Mouse (Mus musculus): ENCODE measurements around the gene Abhd6.
"Not testable (repeated sequence)": the region's sequence is repeated elsewhere in the genome, so short reads cannot be mapped to it uniquely, and the experiment has no call there.

Abhd6 gene

DNA sequence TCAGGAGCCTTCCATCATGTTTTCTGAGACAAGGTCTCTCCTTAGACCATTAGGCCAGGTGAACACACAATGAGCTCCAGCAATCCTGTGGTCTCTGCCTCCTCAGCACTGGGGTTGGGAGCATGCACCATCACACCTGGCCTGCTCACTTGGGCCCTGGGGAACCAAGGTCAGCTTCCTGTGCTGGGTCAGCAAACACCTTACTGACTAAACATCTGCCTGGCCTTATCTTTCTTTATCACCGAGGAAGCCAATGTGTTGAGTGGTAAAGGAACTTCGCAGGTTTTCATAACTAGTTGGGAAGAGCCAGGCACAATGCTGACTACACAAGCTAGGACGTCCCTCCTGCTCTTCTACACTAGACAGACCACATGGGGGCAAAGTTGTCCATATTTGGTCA is 12.7 kb upstream of the Abhd6 start:
- POLR2A ChIA-PET = interaction anchor here in 2 of 4 experiments (1.2 to 1.7 kb wide), 2 partner anchors 25 to 35 kb away, joined by 3 read pairs; no protein-coding TSS in a partner anchor
- CTCF ChIA-PET = no interaction called here

DNA sequence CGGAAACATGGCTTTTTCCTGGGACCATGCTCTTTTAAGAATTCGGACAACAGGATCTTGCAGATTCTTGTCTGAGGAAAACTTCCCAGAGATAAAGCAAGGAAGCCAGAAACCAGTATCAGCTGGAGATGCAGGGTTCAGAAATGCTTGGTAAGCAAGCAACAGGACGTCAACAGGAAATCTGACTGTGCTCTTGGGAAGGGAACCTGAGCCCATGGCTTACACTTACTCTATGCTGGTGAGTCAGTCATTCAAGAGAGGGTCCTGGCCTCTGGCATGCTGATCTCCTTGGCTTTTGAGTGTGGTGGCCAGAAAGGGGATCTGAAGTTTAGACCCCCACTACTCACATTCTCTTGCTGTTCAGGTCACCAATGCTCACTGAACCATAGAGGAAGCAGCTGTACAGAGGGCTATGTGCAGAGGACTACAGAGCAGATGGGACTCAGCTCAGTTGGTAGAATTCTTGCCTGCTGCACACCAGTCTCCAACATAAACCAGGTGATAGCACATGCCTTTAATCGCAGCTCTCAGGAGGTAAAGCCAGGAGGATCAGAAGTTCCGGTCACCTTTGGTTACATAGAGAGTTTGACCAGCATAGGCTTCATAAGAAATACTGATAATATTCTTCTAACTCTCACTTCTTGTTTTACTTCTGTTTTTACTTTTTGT is 11.5 kb upstream of the Abhd6 start:
- ChIA-PET POLR2A (interaction anchor here in 2 of 4 experiments (0.8 to 1.7 kb wide), 2 partner anchors 16 to 36 kb away, joined by 3 read pairs; no protein-coding TSS in a partner anchor), CTCF (interaction anchor here in 3 of 4 experiments (0.6 to 1.3 kb wide), 4 partner anchors 10 to 217 kb away, joined by 3 to 4 read pairs (median 4); no protein-coding TSS in a partner anchor)

GRCm38 (mm10) chr14:7992158-7992557 is 10.5 kb upstream of the Abhd6 start:
- CTCF ChIA-PET = interaction anchor here (0.6 to 1.3 kb wide), 4 partner anchors 9 to 32 kb away, joined by 3 to 4 read pairs (median 4); no protein-coding TSS in a partner anchor
- POLR2A ChIA-PET = interaction anchor here in 1 of 4 experiments (0.6 to 0.8 kb wide), 2 partner anchors 17 to 110 kb away, joined by 3 read pairs; no protein-coding TSS in a partner anchor

DNA sequence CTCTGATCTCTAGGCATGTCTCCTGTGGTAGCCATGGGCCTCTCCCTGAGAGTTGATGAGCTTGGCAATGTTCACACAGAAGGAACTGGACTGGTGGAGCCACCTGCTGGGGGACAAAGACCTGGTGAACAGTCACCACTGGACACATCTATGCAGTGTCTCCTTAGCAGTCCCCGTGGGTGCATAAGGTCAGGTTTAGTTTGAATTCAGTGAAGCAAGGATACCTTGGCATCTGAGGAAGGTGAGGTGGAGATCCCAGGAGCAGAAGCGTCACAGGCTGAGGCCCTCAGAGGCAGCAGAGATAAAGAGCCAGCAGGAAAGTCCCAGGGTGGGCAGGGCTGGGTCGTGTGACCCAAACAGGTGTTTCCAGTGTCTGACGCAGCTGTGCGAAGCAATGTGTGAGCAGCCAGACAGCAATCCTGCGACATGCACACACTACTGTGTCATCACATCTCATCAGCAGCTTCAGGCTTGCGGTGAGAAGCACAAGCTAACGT is 8.4 kb upstream of the Abhd6 start, which contains the start of gene Dnase1l3:
TSS of gene Dnase1l3 (minus strand) at position 303 of the 497 bp plus-strand sequence.
- CTCF ChIA-PET = interaction anchor here (0.5 to 3.4 kb wide), 26 partner anchors 8 to 203 kb away, joined by 3 to 32 read pairs (median 4); partner anchors contain the start of genes Abhd6 (in 1 of the 4), Flnb (in 1 of the 4) and Gm26661 (in 1 of the 4)
- POLR2A ChIA-PET = interaction anchor here in 3 of 4 experiments (0.6 to 1.7 kb wide), 6 partner anchors 17 to 202 kb away, joined by 3 to 12 read pairs (median 3); no protein-coding TSS in a partner anchor

- CTCF ChIA-PET = interaction anchor here (0.5 to 1.6 kb wide), 140 partner anchors 8 to 462 kb away, joined by 3 to 34 read pairs (median 4); partner anchors contain the start of genes Flnb (in 4 of the 4), Gm45521 (in 2 of the 4), Kctd6 (in 2 of the 4) and Gm26661 (in 1 of the 4)
- POLR2A ChIA-PET = interaction anchor here in 3 of 4 experiments (0.6 to 1.4 kb wide), 24 partner anchors 14 to 1678 kb away, joined by 3 to 12 read pairs (median 3); partner anchors contain the start of genes Flnb (in 2 of the 3) and Kctd6 (in 1 of the 3)
Observed at GRCm38 (mm10) chr14:7997255-7997696, 5.4 kb upstream of the Abhd6 start.

- ChIA-PET CTCF (interaction anchor here in 1 of 4 experiments (0.7 kb wide), 1 partner anchor 196 kb away, joined by 6 read pairs; no protein-coding TSS in a partner anchor), POLR2A (interaction anchor here in 1 of 4 experiments (1.5 to 1.6 kb wide), 2 partner anchors 55 to 56 kb away, joined by 3 to 8 read pairs; no protein-coding TSS in a partner anchor)
Observed at GRCm38 (mm10) chr14:7999030-7999429, 3.7 kb upstream of the Abhd6 start.

GRCm38 (mm10) chr14:7999435-7999834 is 3.3 kb upstream of the Abhd6 start:
- CTCF ChIA-PET = no interaction called here
- POLR2A ChIA-PET = interaction anchor here in 1 of 4 experiments (1.5 to 1.6 kb wide), 2 partner anchors 55 kb away, joined by 3 to 8 read pairs; no protein-coding TSS in a partner anchor

DNA sequence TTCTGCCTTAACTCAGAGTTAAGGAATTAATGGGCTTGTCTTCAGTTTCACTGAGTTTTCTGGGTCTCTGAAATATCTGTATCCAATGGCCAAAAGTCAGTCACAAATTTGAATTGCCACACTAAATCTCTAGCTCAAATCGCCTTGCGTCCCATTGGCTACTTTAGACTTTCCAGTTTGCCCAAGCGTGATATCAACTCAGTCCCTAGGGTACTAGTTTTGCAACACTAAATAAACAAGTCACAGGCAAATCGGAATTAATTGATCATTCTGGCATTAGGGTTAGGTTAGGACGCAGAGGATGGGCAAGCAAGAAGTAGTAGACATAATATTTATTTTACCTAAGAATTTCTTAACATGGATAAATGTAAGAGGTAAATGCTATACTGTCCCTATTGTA is 2.5 kb upstream of the Abhd6 start:
- POLR2A ChIA-PET = interaction anchor here in 1 of 4 experiments (1.4 to 1.6 kb wide), 2 partner anchors 10 to 56 kb away, joined by 3 read pairs; no protein-coding TSS in a partner anchor
- CTCF ChIA-PET = interaction anchor here in 3 of 4 experiments (0.5 to 1.4 kb wide), 5 partner anchors 36 to 92 kb away, joined by 3 to 5 read pairs (median 3); no protein-coding TSS in a partner anchor

- ChIA-PET POLR2A (interaction anchor here in 2 of 4 experiments (0.6 to 2.3 kb wide), 11 partner anchors 9 to 414 kb away, joined by 3 to 10 read pairs (median 3); no protein-coding TSS in a partner anchor), CTCF (interaction anchor here in 3 of 4 experiments (0.5 to 1.5 kb wide), 11 partner anchors 9 to 235 kb away, joined by 3 to 11 read pairs (median 3); no protein-coding TSS in a partner anchor)
Observed at GRCm38 (mm10) chr14:8000831-8001685, 1.6 kb upstream of the Abhd6 start.

GRCm38 (mm10) chr14:8003093-8003670 is 480 bp downstream of the Abhd6 start:
- ChIA-PET CTCF (interaction anchor here (0.5 to 1.4 kb wide), 9 partner anchors 9 to 343 kb away, joined by 3 to 9 read pairs (median 5); partner anchors contain the start of genes Kctd6 (in 2 of the 4) and Dnase1l3 (in 1 of the 4)), POLR2A (interaction anchor here (0.6 to 2.3 kb wide), 15 partner anchors 13 to 211 kb away, joined by 3 to 10 read pairs (median 3); partner anchors contain the start of genes Kctd6 (in 2 of the 4), Flnb (in 1 of the 4) and Gm45521 (in 1 of the 4))

DNA sequence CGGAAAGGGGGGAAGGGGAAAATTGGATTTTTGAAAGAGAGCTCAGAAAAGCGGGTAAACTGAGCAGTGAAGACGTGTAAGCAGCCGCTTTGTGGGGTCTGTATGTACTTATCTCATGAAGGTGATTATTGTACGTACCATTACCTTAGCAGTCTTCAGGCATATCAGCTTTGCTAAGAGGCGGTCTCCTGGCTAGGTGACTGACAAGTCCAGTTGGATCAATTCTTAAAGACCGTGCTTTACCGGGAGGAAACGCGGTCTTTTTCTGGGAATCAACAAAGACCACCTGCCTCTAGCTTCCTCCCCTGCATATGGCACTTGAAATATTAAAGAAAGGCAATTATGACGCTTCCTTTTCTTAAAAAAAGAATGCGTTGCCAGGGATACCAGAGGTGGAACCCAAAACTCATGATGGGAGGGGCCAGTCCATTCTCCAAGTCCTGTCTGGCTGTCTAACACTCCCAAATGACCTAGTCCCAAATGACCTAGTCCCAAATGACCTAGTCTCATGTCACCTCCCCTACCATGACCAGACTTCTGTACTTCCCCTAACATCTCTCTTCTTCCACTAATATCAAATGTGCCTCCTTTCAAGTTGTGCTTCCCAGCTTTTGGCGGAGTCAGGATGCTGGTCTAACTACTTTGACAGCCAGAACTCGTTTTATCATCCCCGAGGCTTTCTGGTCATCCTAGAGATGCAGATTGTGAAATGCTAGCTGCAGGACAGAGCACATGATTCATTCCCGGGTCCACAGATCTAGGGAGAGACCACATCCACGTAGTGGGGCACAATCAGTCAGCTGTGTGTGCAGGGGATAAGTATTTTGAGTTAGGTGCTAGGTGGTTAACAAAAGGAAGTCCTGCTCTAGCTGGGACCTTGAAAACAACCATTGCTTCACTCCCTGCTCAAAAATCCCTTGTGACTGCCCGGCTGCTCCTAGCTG is 1.3 kb downstream of the Abhd6 start:
- POLR2A ChIA-PET = interaction anchor here in 3 of 4 experiments (0.6 to 1.5 kb wide), 10 partner anchors 25 to 210 kb away, joined by 3 to 5 read pairs (median 3); partner anchors contain the start of genes Kctd6 (in 2 of the 3) and Gm45521 (in 1 of the 3)
- CTCF ChIA-PET = interaction anchor here in 2 of 4 experiments (0.7 to 1.1 kb wide), 2 partner anchors 39 to 210 kb away, joined by 3 read pairs; partner anchors contain the start of gene Kctd6 (in 1 of the 2)

DNA sequence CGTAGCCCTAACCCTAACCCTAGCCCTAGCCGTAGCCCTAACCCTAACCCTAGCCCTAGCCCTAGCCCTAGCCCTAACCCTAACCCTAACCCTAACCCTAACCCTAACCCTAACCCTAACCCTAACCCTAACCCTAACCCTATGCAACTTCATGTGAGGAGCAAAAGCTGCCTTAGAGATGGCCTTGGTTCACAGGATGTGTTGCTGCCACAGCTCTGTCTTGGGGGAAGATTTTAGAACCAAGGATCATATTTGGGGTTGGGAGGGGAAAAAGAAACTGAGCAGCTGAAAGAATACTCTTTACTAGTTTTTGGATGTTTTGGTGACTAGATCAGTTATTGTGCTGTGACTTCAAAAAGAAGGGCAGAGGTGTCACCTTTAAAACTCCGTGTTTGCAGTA is 3.4 kb downstream of the Abhd6 start:
- POLR2A ChIA-PET = not testable (repeated sequence)
- CTCF ChIA-PET = interaction anchor here in 2 of 4 experiments (1.0 to 1.3 kb wide), 2 partner anchors 9 kb away, joined by 3 to 6 read pairs; no protein-coding TSS in a partner anchor

GRCm38 (mm10) chr14:8007084-8007483 is 4.4 kb downstream of the Abhd6 start:
- CTCF ChIA-PET = interaction anchor here in 2 of 4 experiments (1.0 to 1.6 kb wide), 2 partner anchors 10 to 12 kb away, joined by 3 to 7 read pairs; no protein-coding TSS in a partner anchor
- POLR2A ChIA-PET = interaction anchor here in 1 of 4 experiments (0.6 to 1.4 kb wide), 2 partner anchors 9 to 14 kb away, joined by 3 to 4 read pairs; no protein-coding TSS in a partner anchor

- ChIA-PET POLR2A (interaction anchor here in 1 of 4 experiments (0.6 to 1.4 kb wide), 2 partner anchors 9 to 13 kb away, joined by 3 to 4 read pairs; no protein-coding TSS in a partner anchor), CTCF (interaction anchor here in 2 of 4 experiments (1.0 to 1.6 kb wide), 2 partner anchors 10 to 12 kb away, joined by 3 to 7 read pairs; no protein-coding TSS in a partner anchor)
Observed at GRCm38 (mm10) chr14:8007486-8007885, 4.8 kb downstream of the Abhd6 start.

- ChIA-PET CTCF (interaction anchor here in 1 of 4 experiments (0.6 to 1.6 kb wide), 2 partner anchors 11 to 85 kb away, joined by 4 to 7 read pairs; no protein-coding TSS in a partner anchor), POLR2A (interaction anchor here in 1 of 4 experiments (0.6 to 1.5 kb wide), 3 partner anchors 8 to 47 kb away, joined by 3 to 4 read pairs (median 4); no protein-coding TSS in a partner anchor)
Observed at GRCm38 (mm10) chr14:8007923-8008322, 5.2 kb downstream of the Abhd6 start.
